Mouse (Mus musculus): ENCODE measurements around the gene Adad2. TPM values are rescaled to one million over a fixed set of nuclear protein-coding genes. Genes with fewer than 3 reads are reported as not detected.

Adad2 gene
- polyA plus RNA-seq, 1 experiment from 2014 or later = 0.21 TPM

DNA sequence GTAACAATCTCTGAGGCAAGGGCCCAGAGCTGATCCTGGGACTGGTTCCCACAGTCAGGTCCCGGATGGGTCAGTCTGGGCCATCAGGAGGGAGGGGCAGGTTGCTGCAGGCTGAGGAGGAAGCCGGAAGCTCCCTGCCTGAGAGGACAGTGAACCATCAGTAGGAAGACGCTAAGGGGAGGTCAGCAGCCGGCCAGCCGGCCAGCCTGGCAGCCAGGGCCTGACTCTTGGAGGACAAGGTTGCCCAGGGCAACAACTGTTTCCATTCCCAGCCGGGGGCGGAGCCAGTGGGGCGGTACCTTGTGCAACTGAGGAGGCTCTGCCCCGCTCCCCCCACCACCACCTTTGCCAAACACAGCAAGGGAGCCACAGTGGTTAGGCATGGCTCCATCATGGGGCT is 48.5 kb downstream of the Adad2 start:
- no peak overlapping the region for H3K4me2 ChIP-seq (ENCODE audit: low read length)
- no peaks in the 10 kb centered on the region for H3K36me3 ChIP-seq (ENCODE audit: control insufficient read depth, insufficient read depth, low read length)
- no peak overlapping the region for H3K4me3 ChIP-seq (replicated peaks; ENCODE audit: low read depth, low read length)
- 4% methylated on average over 9 of the region's 9 CpGs for WGBS
- ATAC-seq (ENCODE audit: low FRiP score, low TSS enrichment) = no peak
- H3K27me3 ChIP-seq (ENCODE audit: control insufficient read depth, insufficient read depth, low read length) = no peaks in the 10 kb centered on the region
- peak; percentile 60 for DNase-seq
- H3K9ac ChIP-seq (replicated peaks; ENCODE audit: low read length) = no peak overlapping the region
- peaks cover 10% of the 10 kb centered on the region for H3K4me1 ChIP-seq (ENCODE audit: control insufficient read depth, insufficient read depth, low read length)
- H3K27ac ChIP-seq (replicated peaks; ENCODE audit: low read depth, low read length) = no peak overlapping the region
- no peaks in the 10 kb centered on the region for H3K9me3 ChIP-seq (ENCODE audit: control insufficient read depth, low read length)

GRCm38 (mm10) chr8:119661892-119662291 is 49.3 kb downstream of the Adad2 start:
- Histone ChIP-seq H3K4me3 (replicated peaks; ENCODE audit: low read depth, low read length) (no peak overlapping the region), H3K4me1 (ENCODE audit: control insufficient read depth, insufficient read depth, low read length) (peaks cover 10% of the 10 kb centered on the region), H3K36me3 (ENCODE audit: control insufficient read depth, insufficient read depth, low read length) (no peaks in the 10 kb centered on the region), H3K4me2 (ENCODE audit: low read length) (no peak overlapping the region), H3K27ac (replicated peaks; ENCODE audit: low read depth, low read length) (no peak overlapping the region), H3K27me3 (ENCODE audit: control insufficient read depth, insufficient read depth, low read length) (no peaks in the 10 kb centered on the region), H3K9ac (replicated peaks; ENCODE audit: low read length) (no peak overlapping the region), H3K9me3 (ENCODE audit: control insufficient read depth, low read length) (no peaks in the 10 kb centered on the region)
- ATAC-seq (ENCODE audit: low FRiP score, low TSS enrichment) = no peak
- 65% methylated on average over 6 of the region's 6 CpGs for WGBS
- no peak for DNase-seq

DNA sequence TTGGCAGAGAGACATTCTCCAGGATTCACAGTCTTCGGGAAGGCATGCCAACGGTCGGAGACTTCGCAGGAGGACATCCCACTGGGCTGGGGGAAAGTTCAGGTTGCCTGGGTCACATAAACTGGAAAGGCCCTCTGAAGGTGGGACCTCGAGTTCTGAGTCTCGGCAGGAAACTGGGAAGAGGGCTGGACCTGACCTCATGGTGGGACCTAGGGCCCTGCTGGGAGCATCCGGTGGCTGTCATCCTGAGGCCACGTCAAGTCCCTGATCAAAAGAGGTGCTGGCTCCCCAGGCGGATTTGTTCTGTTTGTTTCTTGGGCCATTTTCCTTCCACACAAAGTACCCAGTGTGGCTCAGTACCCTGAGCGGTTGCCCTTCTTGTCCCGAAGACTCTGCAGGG is 50.9 kb downstream of the Adad2 start:
- no peak for DNase-seq
- H3K4me3 ChIP-seq (replicated peaks; ENCODE audit: low read depth, low read length) = no peak overlapping the region

DNA sequence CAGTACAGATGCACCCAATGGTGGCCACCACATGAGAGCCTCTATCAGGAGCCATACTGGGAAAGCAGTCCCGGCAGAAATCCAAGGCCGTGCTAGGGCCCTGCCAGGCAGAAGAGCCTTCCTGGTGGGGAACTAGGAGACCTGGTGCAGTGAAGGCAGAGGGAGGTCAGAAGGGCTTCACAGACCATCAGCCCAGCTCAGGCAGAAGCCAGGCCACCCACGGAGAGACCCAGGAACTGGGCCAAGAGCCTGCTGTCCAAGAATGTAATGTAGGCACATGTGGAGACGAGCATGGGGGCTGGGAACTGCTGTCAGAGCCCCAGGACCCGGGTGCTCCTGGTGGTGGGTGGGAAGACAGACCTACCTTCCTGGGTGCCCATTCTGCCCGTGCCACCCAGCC is 52.7 kb downstream of the Adad2 start:
- Histone ChIP-seq H3K4me2 (ENCODE audit: low read length) (no peak overlapping the region), H3K27me3 (ENCODE audit: control insufficient read depth, insufficient read depth, low read length) (no peaks in the 10 kb centered on the region), H3K9me3 (ENCODE audit: control insufficient read depth, low read length) (no peaks in the 10 kb centered on the region), H3K4me1 (ENCODE audit: control insufficient read depth, insufficient read depth, low read length) (peaks cover 10% of the 10 kb centered on the region), H3K27ac (replicated peaks; ENCODE audit: low read depth, low read length) (no peak overlapping the region), H3K9ac (replicated peaks; ENCODE audit: low read length) (no peak overlapping the region), H3K4me3 (replicated peaks; ENCODE audit: low read depth, low read length) (no peak overlapping the region), H3K36me3 (ENCODE audit: control insufficient read depth, insufficient read depth, low read length) (no peaks in the 10 kb centered on the region)
- DNase-seq = no peak
- no peak for ATAC-seq (ENCODE audit: low FRiP score, low TSS enrichment)
- 71% methylated on average over 6 of the region's 6 CpGs for WGBS

More for the DNA sequence above, 50.9 kb downstream of the Adad2 start:
- WGBS = 53% methylated on average over 11 of the region's 11 CpGs
- no peaks in the 10 kb centered on the region for H3K27me3 ChIP-seq (ENCODE audit: control insufficient read depth, insufficient read depth, low read length)
- no peak overlapping the region for H3K9ac ChIP-seq (replicated peaks; ENCODE audit: low read length)
- no peaks in the 10 kb centered on the region for H3K9me3 ChIP-seq (ENCODE audit: control insufficient read depth, low read length)
- no peak for ATAC-seq (ENCODE audit: low FRiP score, low TSS enrichment)
- peaks cover 10% of the 10 kb centered on the region for H3K4me1 ChIP-seq (ENCODE audit: control insufficient read depth, insufficient read depth, low read length)
- no peaks in the 10 kb centered on the region for H3K36me3 ChIP-seq (ENCODE audit: control insufficient read depth, insufficient read depth, low read length)
- no peak overlapping the region for H3K27ac ChIP-seq (replicated peaks; ENCODE audit: low read depth, low read length)
- H3K4me2 ChIP-seq (ENCODE audit: low read length) = no peak overlapping the region

Other genes with a start within 250 kb of the Adad2 start
- 17.6 and 19.4 TPM in 2 replicates for gene Mlycd, start 217.9 kb upstream of the Adad2 start, polyA plus RNA-seq (2014; fragmentation: Nextera tagmentation; extraction: Ambion mirVana)
- gene Osgin1, start 178.6 kb upstream of the Adad2 start, polyA plus RNA-seq (2014; fragmentation: Nextera tagmentation; extraction: Ambion mirVana) = 0.26 TPM in 1 of 2 replicates, not detected in the other
- 45.7 and 56.4 TPM in 2 replicates for gene Necab2, start 166.0 kb upstream of the Adad2 start, polyA plus RNA-seq (2014; fragmentation: Nextera tagmentation; extraction: Ambion mirVana)
- gene Slc38a8, start 111.0 kb upstream of the Adad2 start, polyA plus RNA-seq (2014; fragmentation: Nextera tagmentation; extraction: Ambion mirVana) = not detected in 2 replicates
- 40.4 and 59.5 TPM in 2 replicates for gene Mbtps1, start 54.0 kb upstream of the Adad2 start, polyA plus RNA-seq (2014; fragmentation: Nextera tagmentation; extraction: Ambion mirVana)
- gene Hsdl1, start 37.6 kb upstream of the Adad2 start, polyA plus RNA-seq (2014; fragmentation: Nextera tagmentation; extraction: Ambion mirVana) = 178 and 204 TPM in 2 replicates
- 0.13 and 0.23 TPM in 2 replicates for gene Dnaaf1, start 37.5 kb upstream of the Adad2 start, polyA plus RNA-seq (2014; fragmentation: Nextera tagmentation; extraction: Ambion mirVana)
- gene Taf1c, start 7.5 kb upstream of the Adad2 start, polyA plus RNA-seq (2014; fragmentation: Nextera tagmentation; extraction: Ambion mirVana) = 14.6 and 16.6 TPM in 2 replicates
- gene Kcng4, start 22.9 kb downstream of the Adad2 start, polyA plus RNA-seq (2014; fragmentation: Nextera tagmentation; extraction: Ambion mirVana) = 0.15 and 0.55 TPM in 2 replicates
- gene Wfdc1, start 53.6 kb downstream of the Adad2 start, polyA plus RNA-seq (2014; fragmentation: Nextera tagmentation; extraction: Ambion mirVana) = 2.3 and 3.4 TPM in 2 replicates
- gene Atp2c2, start 87.3 kb downstream of the Adad2 start, polyA plus RNA-seq (2014; fragmentation: Nextera tagmentation; extraction: Ambion mirVana) = 0.08 and 0.11 TPM in 2 replicates
- 5.8 and 6.3 TPM in 2 replicates for gene Tldc1, start 165.7 kb downstream of the Adad2 start, polyA plus RNA-seq (2014; fragmentation: Nextera tagmentation; extraction: Ambion mirVana)
- gene Cotl1, start 227.8 kb downstream of the Adad2 start, polyA plus RNA-seq (2014; fragmentation: Nextera tagmentation; extraction: Ambion mirVana) = 291 and 381 TPM in 2 replicates
- gene Klhl36, start 249.5 kb downstream of the Adad2 start, polyA plus RNA-seq (2014; fragmentation: Nextera tagmentation; extraction: Ambion mirVana) = 14.0 and 18.1 TPM in 2 replicates

Measured in midbrain, embryonic 14.5 days (tissue).